Mouse (Mus musculus): ENCODE data around the gene 1110017D15Rik. TPM values are rescaled to one million over a fixed set of nuclear protein-coding genes. Genes with fewer than 3 reads are reported as not detected.
A peak's percentile ranks its signal among the peaks of the same experiment; 100 is the strongest.
"Not testable (repeated sequence)": the region's sequence is repeated elsewhere in the genome, so short reads cannot be mapped to it uniquely, and the experiment has no call there.

Gene 1110017D15Rik
- polyA plus RNA-seq, 1 experiment from 2014 or later: 3.8 TPM

GRCm38 (mm10) chr4:41470684-41471383 lies 46.3 kb downstream of the 1110017D15Rik start:
- Histone ChIP-seq H3K4me1 (peaks cover 31% of the 10 kb centered on the region), H3K9me3 (no peaks in the 10 kb centered on the region), H3K27me3 (ENCODE audit: poor library complexity, severe bottlenecking) (no peaks in the 10 kb centered on the region), H3K4me3 (no peak overlapping the region), H3K27ac (peak overlapping the region; percentile 78), H3K36me3 (replicated peaks) (peaks cover 9% of the 10 kb centered on the region)
- DNase-seq (ENCODE audit: extremely low spot score, low spot score): peak; percentile 28
- 39% methylated on average over 5 of the region's 5 CpGs for WGBS

DNA sequence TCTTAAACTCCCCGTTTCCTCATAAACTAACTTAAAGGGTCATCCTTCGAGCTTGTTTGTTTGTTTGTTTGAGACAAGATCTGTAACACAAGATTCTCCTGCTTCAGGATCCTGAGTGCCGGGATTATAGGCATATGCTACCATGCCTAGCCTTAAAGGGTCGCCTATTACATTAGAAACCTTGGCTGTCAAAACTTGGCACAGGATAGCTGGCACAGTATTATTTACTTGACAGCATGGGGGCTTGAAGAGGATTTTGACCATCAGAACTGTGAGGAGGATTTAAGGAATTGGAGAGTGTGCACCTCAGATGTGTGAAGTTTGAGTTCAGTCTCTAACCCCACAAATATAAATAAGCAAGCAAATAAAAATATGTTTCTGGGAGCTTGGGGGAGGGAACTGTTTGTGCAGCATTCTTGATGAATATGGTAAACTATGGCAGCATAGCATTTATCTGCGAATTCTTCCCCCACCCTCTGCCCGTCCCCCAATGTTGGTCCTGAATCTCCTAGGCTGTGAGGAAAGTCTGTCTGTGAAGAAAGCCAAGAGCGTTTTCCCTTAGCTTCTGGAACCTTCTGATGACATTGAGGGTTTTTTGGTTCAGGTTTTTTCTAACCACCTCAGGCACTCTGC lies 47.0 kb downstream of the 1110017D15Rik start:
- Histone ChIP-seq H3K9me3 (no peaks in the 10 kb centered on the region), H3K27me3 (ENCODE audit: poor library complexity, severe bottlenecking) (no peaks in the 10 kb centered on the region), H3K36me3 (replicated peaks) (peaks cover 9% of the 10 kb centered on the region), H3K4me1 (peaks cover 36% of the 10 kb centered on the region), H3K27ac (peak overlapping the region; percentile 78), H3K4me3 (no peak overlapping the region)
- DNase-seq (ENCODE audit: extremely low spot score, low spot score): no peak
- WGBS: 66% methylated on average over 7 of the region's 7 CpGs

- Histone ChIP-seq H3K27ac (peak overlapping the region; percentile 65), H3K4me1 (peaks cover 36% of the 10 kb centered on the region), H3K4me3 (no peak overlapping the region), H3K27me3 (ENCODE audit: poor library complexity, severe bottlenecking) (no peaks in the 10 kb centered on the region), H3K9me3 (no peaks in the 10 kb centered on the region), H3K36me3 (replicated peaks) (peaks cover 9% of the 10 kb centered on the region)
- 69% methylated on average over 10 of the region's 10 CpGs for WGBS
- no peak for DNase-seq (ENCODE audit: extremely low spot score, low spot score)
Observed at GRCm38 (mm10) chr4:41469199-41469598, 47.9 kb downstream of the 1110017D15Rik start.

- no peaks in the 10 kb centered on the region for H3K27me3 ChIP-seq (ENCODE audit: poor library complexity, severe bottlenecking)
- no peak overlapping the region for H3K4me3 ChIP-seq
- H3K27ac ChIP-seq: peak overlapping the region; percentile 65
- DNase-seq (ENCODE audit: extremely low spot score, low spot score): peak; percentile 53
- peaks cover 42% of the 10 kb centered on the region for H3K4me1 ChIP-seq
- H3K9me3 ChIP-seq: no peaks in the 10 kb centered on the region
- H3K36me3 ChIP-seq (replicated peaks): peaks cover 6% of the 10 kb centered on the region
- 59% methylated on average over 17 of the region's 17 CpGs for WGBS
Observed at GRCm38 (mm10) chr4:41468396-41469080, 48.6 kb downstream of the 1110017D15Rik start.

- no peak for DNase-seq (ENCODE audit: extremely low spot score, low spot score)
- Histone ChIP-seq H3K4me1 (peaks cover 34% of the 10 kb centered on the region), H3K9me3 (peaks cover 12% of the 10 kb centered on the region; the same call in 1 of the 2 replicates), H3K27ac (peak overlapping the region; percentile 95), H3K36me3 (replicated peaks) (peaks cover 32% of the 10 kb centered on the region), H3K27me3 (ENCODE audit: poor library complexity, severe bottlenecking) (no peaks in the 10 kb centered on the region), H3K4me3 (peak overlapping the region; percentile 82)
- WGBS: 3% methylated on average over 17 of the region's 17 CpGs
Observed at GRCm38 (mm10) chr4:41465287-41465665, 51.9 kb downstream of the 1110017D15Rik start.

DNA sequence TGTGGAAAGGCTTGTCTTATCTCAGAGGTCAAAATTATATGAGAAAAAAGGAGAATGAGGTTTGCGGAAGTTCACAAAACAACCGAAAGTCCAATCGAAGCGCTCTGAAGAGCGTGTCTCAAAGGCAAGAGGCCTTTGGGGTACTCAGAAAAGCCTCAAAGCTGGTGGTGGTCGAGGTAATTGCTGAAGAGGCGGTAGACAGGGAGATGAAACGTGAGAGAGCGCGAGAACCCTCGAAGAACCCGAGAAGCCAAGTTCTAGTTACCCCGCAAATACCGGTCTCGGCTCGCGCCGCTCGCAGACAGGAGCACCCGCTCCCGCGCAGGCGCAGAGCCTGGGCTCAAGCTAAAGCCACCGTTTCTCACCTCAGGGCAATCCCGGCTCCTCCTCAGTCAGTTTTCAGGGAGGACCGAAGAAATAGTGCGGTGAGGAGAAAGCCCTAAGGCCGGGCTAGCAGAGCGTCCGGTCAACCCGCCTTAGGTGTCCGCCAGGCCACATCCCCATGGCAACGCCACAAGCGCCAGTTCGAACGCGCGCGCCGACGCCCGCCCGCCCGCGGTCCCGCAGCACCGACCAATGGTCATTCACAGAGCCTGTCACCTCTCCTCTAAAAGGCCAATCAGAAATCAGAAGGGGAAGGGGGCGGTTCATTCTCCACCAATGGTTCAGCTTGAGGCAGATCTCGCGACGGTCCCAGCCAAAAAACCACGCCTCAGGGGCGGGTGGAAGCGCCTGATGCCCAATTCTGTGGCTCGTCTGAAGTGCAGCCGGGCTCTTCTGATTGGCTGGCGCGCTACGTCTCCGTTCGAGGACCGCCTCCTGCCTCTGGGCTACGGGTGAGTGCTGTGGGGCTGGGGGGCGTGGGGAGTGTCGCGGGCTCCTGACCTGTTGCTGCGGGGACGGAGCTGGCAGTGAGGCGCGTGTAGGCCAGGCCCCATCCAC lies 52.5 kb downstream of the 1110017D15Rik start, which contains the start of the genes Kif24 and Nudt2:
TSS of gene Kif24 (minus strand) at position 543 of the 942 bp plus-strand sequence.
TSS of gene Nudt2 (plus strand) at position 807 of the 942 bp plus-strand sequence.
- peak within 1 kb of the TSS; percentile 95 for H3K27ac ChIP-seq
- peaks cover 38% of the 10 kb centered on the region for H3K36me3 ChIP-seq (replicated peaks)
- H3K4me3 ChIP-seq: peak within 1 kb of the TSS; percentile 82
- peaks cover 27% of the 10 kb centered on the region for H3K4me1 ChIP-seq
- no peaks in the 10 kb centered on the region for H3K27me3 ChIP-seq (ENCODE audit: poor library complexity, severe bottlenecking)
- H3K9me3 ChIP-seq: peaks cover 15% of the 10 kb centered on the region; the same call in 1 of the 2 replicates
- peak; percentile 99 for DNase-seq (ENCODE audit: extremely low spot score, low spot score)
- whole genome bisulfite sequencing: under 1% methylated on average over 70 of the region's 70 CpGs

- peaks cover 38% of the 10 kb centered on the region for H3K36me3 ChIP-seq (replicated peaks)
- H3K4me3 ChIP-seq: peak overlapping the region; percentile 82
- H3K27ac ChIP-seq; H3K27me3 ChIP-seq (ENCODE audit: poor library complexity, severe bottlenecking); DNase-seq (ENCODE audit: extremely low spot score, low spot score): not testable (repeated sequence)
- H3K9me3 ChIP-seq: peaks cover 15% of the 10 kb centered on the region; the same call in 1 of the 2 replicates
- H3K4me1 ChIP-seq: peaks cover 20% of the 10 kb centered on the region
- WGBS: 68% methylated on average over 3 of the region's 3 CpGs
Observed at GRCm38 (mm10) chr4:41463051-41463738, 53.9 kb downstream of the 1110017D15Rik start.

GRCm38 (mm10) chr4:41460690-41461089 lies 56.4 kb downstream of the 1110017D15Rik start:
- peaks cover 15% of the 10 kb centered on the region; the same call in 1 of the 2 replicates for H3K9me3 ChIP-seq
- no peak overlapping the region for H3K4me3 ChIP-seq
- WGBS: 91% methylated on average over 1 of the region's 1 CpGs
- no peak overlapping the region for H3K27ac ChIP-seq
- H3K4me1 ChIP-seq: peaks cover 18% of the 10 kb centered on the region
- H3K36me3 ChIP-seq (replicated peaks): peaks cover 32% of the 10 kb centered on the region
- no peak for DNase-seq (ENCODE audit: extremely low spot score, low spot score)
- no peaks in the 10 kb centered on the region for H3K27me3 ChIP-seq (ENCODE audit: poor library complexity, severe bottlenecking)

Other genes with a start within 250 kb of the 1110017D15Rik start
- 88.4 and 88.9 TPM in 2 replicates for gene Ubap2, start 242.2 kb downstream of the 1110017D15Rik start, polyA plus RNA-seq (2016; fragmentation: Nextera tagmentation; extraction: Ambion mirVana)
- gene Dcaf12, start 202.4 kb downstream of the 1110017D15Rik start, polyA plus RNA-seq (2016; fragmentation: Nextera tagmentation; extraction: Ambion mirVana): 60.7 and 62.5 TPM in 2 replicates
- gene Ubap1, start 168.3 kb downstream of the 1110017D15Rik start, polyA plus RNA-seq (2016; fragmentation: Nextera tagmentation; extraction: Ambion mirVana): 65.7 and 66.5 TPM in 2 replicates
- 16.2 and 17.7 TPM in 2 replicates for gene Kif24, start 52.4 kb downstream of the 1110017D15Rik start, polyA plus RNA-seq (2016; fragmentation: Nextera tagmentation; extraction: Ambion mirVana)
- 65.4 and 67.8 TPM in 2 replicates for gene Nudt2, start 52.2 kb downstream of the 1110017D15Rik start, polyA plus RNA-seq (2016; fragmentation: Nextera tagmentation; extraction: Ambion mirVana)
- gene AI464131, start 14.3 kb downstream of the 1110017D15Rik start, polyA plus RNA-seq (2016; fragmentation: Nextera tagmentation; extraction: Ambion mirVana): 6.3 and 7.1 TPM in 2 replicates
- 1.8 and 3.3 TPM in 2 replicates for gene Fam219a, start 52.2 kb upstream of the 1110017D15Rik start, polyA plus RNA-seq (2016; fragmentation: Nextera tagmentation; extraction: Ambion mirVana)
- gene Dnaic1, start 52.4 kb upstream of the 1110017D15Rik start, polyA plus RNA-seq (2016; fragmentation: Nextera tagmentation; extraction: Ambion mirVana): 1.1 and 1.5 TPM in 2 replicates
- gene Enho, start 123.0 kb upstream of the 1110017D15Rik start, polyA plus RNA-seq (2016; fragmentation: Nextera tagmentation; extraction: Ambion mirVana): 19.7 and 21.3 TPM in 2 replicates
- gene Cntfr, start 179.8 kb upstream of the 1110017D15Rik start, polyA plus RNA-seq (2016; fragmentation: Nextera tagmentation; extraction: Ambion mirVana): 19.4 and 21.9 TPM in 2 replicates
- 82.0 and 90.0 TPM in 2 replicates for gene Il11ra1, start 182.7 kb upstream of the 1110017D15Rik start, polyA plus RNA-seq (2016; fragmentation: Nextera tagmentation; extraction: Ambion mirVana)
- gene Rpp25l, start 196.2 kb upstream of the 1110017D15Rik start, polyA plus RNA-seq (2016; fragmentation: Nextera tagmentation; extraction: Ambion mirVana): 97.3 and 98.1 TPM in 2 replicates
- 141 and 142 TPM in 2 replicates for gene Dctn3, start 205.8 kb upstream of the 1110017D15Rik start, polyA plus RNA-seq (2016; fragmentation: Nextera tagmentation; extraction: Ambion mirVana)
- 1.1 and 1.4 TPM in 2 replicates for gene Arid3c, start 213.8 kb upstream of the 1110017D15Rik start, polyA plus RNA-seq (2016; fragmentation: Nextera tagmentation; extraction: Ambion mirVana)
- gene Galt, start 237.9 kb upstream of the 1110017D15Rik start, polyA plus RNA-seq (2016; fragmentation: Nextera tagmentation; extraction: Ambion mirVana): 23.6 and 23.7 TPM in 2 replicates
- gene Sigmar1, start 238.8 kb upstream of the 1110017D15Rik start, polyA plus RNA-seq (2016; fragmentation: Nextera tagmentation; extraction: Ambion mirVana): 102 and 103 TPM in 2 replicates

All from forebrain, embryonic 10.5 days (tissue).